Mouse (Mus musculus) liver, embryonic 16.5 days (tissue): ENCODE measurements around the gene Tmc4. TPM values are rescaled to one million over a fixed set of nuclear protein-coding genes. Genes with fewer than 3 reads are reported as not detected.

Source experiments
- ATAC-seq: fragments of 200-750 bp; cut with Nextera tagmentation; 2 replicates; pipeline ENCODE4 v1.8.0; 2017; ENCODE audit warnings: low read depth, mild to moderate bottlenecking, moderate number of reproducible peaks, moderate library complexity
- H3K27ac ChIP-seq: fragments of 300-500 bp; sonication (generic); 2 replicates; pipeline ENCODE4 v1.5.1; 2014; ENCODE audit warnings: mild to moderate bottlenecking, low read length
- H3K27me3 ChIP-seq: fragments of 300-500 bp; sonication (generic); 2 replicates; pipeline ENCODE4 v1.6.1; 2014; ENCODE audit warnings: low read depth, low read length, mixed read lengths; ENCODE audit not compliant: control insufficient read depth, insufficient read depth
- H3K36me3 ChIP-seq: fragments of 300-500 bp; sonication (generic); 2 replicates; pipeline ENCODE4 v1.6.1; 2014; ENCODE audit warnings: mild to moderate bottlenecking; ENCODE audit not compliant: control insufficient read depth, insufficient read depth
- H3K4me1 ChIP-seq: fragments of 300-500 bp; sonication (generic); 2 replicates; pipeline ENCODE4 v1.6.1; 2014; ENCODE audit warnings: low read depth, low read length, mixed read lengths; ENCODE audit not compliant: control insufficient read depth
- H3K4me2 ChIP-seq: fragments of 300-500 bp; sonication (generic); 2 replicates; pipeline ENCODE4 v1.6.1; 2014; ENCODE audit warnings: low read depth, low read length, mixed read lengths
- H3K4me3 ChIP-seq: fragments of 300-500 bp; sonication (generic); 2 replicates; pipeline ENCODE4 v1.5.1; 2014; ENCODE audit warnings: low read depth, mild to moderate bottlenecking, low read length
- H3K9ac ChIP-seq: fragments of 300-500 bp; sonication (generic); 2 replicates; pipeline ENCODE4 v1.6.1; 2014; ENCODE audit warnings: low read depth, low read length
- H3K9me3 ChIP-seq: fragments of 300-500 bp; sonication (generic); replicated peaks from 2 replicates; pipeline ENCODE4 v1.6.1; 2016; ENCODE audit warnings: low read length; ENCODE audit not compliant: control insufficient read depth
- WGBS: fragments of 180-500 bp; shearing (Covaris S2); extraction: QIAGEN DNeasy Blood & Tissue Kit; methylation state at CpG from one replicate; pipeline ENCODE4 v1.1.7; 2014; ENCODE audit not compliant: insufficient replicate concordance; 5-methylcytosine and 5-hydroxymethylcytosine counted together
- polyA plus RNA-seq: library from polyadenylated mRNA; unstranded; fragments of >200 nt; fragmentation: Nextera tagmentation; extraction: Ambion mirVana; gene quantifications from 2 replicates; pipeline ENCODE4 v1.2.1, GENCODE M21; 2015

The Tmc4 gene
- polyA plus RNA-seq, 1 experiment from 2014 or later: 4.6 TPM

DNA sequence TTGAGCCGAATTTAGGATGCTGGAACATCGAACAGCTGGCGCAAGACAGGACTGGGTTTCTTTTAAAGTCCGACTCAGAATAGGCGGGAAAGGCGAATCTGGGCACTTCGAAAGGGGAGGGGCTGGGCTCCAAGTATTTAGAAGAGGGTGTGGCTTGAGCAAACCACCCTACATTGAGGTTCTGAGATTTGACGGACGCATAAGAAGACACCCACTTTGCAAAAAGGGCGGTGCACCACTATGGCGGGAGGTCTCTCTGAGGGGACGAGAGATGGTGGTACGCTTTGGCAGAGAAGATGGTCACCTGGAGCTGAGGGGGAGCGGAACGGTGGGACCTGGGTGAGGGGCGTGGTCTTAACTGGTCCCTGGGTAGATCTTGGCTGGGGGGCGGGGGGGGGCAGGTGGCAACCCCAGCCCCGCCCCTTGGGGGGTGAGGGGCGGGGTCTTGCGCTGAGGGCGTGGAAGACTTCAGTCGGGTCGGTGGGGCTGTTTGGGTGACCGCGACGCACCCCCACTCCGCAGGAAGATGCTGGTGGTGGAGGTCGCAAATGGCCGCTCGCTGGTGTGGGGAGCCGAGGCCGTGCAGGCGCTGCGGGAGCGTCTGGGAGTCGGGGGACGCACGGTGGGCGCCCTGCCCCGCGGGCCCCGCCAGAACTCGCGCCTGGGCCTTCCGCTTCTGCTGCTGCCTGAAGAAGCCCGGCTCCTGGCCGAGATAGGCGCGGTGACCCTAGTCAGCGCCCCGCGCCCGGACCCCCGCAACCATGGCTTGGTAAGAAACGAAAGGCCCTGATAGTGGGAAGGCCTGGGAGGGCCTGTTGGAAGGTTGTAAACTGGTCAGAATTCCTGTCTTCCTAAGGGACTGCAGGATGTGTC lies 17.0 kb upstream of the Tmc4 start:
- WGBS: under 1% methylated on average over 55 of the region's 55 CpGs
- Histone ChIP-seq H3K4me2 (peak overlapping the region; percentile 99), H3K36me3 (no peaks in the 10 kb centered on the region), H3K4me1 (peaks cover 25% of the 10 kb centered on the region), H3K9ac (peak overlapping the region; percentile 85), H3K27me3 (no peaks in the 10 kb centered on the region), H3K9me3 (no peaks in the 10 kb centered on the region), H3K27ac (peak overlapping the region; percentile 89), H3K4me3 (peak overlapping the region; percentile 80)
- peak; percentile 47 for ATAC-seq

DNA sequence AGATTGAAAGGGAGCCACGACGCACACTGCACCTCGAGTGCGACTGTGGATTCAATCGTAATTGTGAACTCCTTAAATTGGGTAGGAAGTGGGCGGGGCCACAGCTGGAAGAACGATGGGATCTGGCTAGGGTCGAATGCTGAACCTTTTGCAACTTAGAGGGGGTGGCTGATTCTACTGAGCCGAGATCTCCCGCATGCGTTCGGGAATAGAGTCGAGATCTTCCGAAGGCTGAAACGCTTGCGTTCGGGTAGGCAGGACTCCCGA lies 16.4 kb upstream of the Tmc4 start:
- no peak for ATAC-seq
- H3K36me3 ChIP-seq: no peaks in the 10 kb centered on the region
- WGBS: under 1% methylated on average over 18 of the region's 18 CpGs
- peak overlapping the region; percentile 80 for H3K4me3 ChIP-seq
- H3K27ac ChIP-seq: peak overlapping the region; percentile 89
- peaks cover 25% of the 10 kb centered on the region for H3K4me1 ChIP-seq
- no peaks in the 10 kb centered on the region for H3K9me3 ChIP-seq
- H3K27me3 ChIP-seq: no peaks in the 10 kb centered on the region
- H3K9ac ChIP-seq: peak overlapping the region; percentile 85
- peak overlapping the region; percentile 99 for H3K4me2 ChIP-seq

DNA sequence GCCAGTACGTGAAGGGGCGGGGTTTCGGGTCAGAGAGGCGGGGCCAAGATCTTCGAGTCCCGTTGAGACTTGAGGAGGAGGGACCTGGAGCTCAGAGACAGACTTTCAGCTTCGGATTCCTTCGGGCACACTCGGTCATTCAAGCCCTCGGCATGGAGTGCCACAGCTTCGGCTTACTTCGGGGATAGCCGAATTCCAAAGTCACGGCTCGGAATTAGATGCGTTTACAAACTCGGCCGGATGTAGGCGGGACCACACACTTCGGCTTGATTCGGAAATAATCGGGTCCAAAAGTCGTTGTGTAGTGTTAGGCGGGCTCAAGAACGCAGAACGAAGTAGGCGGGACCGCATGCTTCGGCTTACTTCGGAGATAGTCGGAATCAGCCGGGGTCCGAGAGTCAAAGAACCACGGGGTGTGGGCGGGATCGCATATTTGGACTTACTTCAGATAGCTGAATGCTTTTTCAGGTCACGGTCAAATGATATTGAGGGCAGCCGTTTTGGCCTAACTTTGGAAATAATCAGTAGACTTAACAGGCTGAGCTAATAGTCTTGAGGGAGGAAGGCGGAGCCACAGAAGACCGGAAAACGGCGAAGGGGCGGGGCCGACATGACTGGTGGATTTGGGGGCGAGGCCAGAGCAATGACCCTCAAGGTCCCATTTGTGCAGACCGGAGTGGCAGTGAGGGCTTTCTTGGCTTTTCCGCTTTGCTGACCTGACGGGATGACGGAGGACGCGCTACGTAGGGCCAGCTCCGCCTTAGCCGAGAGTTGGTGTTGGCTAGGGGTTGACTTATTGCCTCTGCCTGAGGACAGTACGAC lies 15.8 kb upstream of the Tmc4 start, which contains the start of gene Mboat7:
Gene Mboat7 (minus strand): TSS at position 537 of the 822 bp plus-strand sequence.
- Histone ChIP-seq H3K27ac (peak within 1 kb of the TSS; percentile 89), H3K4me2 (peak within 1 kb of the TSS; percentile 99), H3K9me3 (no peaks in the 10 kb centered on the region), H3K36me3 (no peaks in the 10 kb centered on the region), H3K27me3 (no peaks in the 10 kb centered on the region), H3K4me3 (peak within 1 kb of the TSS; percentile 80), H3K9ac (peak within 1 kb of the TSS; percentile 85), H3K4me1 (peaks cover 25% of the 10 kb centered on the region)
- ATAC-seq: peak; percentile 81
- WGBS: under 1% methylated on average over 55 of the region's 55 CpGs

DNA sequence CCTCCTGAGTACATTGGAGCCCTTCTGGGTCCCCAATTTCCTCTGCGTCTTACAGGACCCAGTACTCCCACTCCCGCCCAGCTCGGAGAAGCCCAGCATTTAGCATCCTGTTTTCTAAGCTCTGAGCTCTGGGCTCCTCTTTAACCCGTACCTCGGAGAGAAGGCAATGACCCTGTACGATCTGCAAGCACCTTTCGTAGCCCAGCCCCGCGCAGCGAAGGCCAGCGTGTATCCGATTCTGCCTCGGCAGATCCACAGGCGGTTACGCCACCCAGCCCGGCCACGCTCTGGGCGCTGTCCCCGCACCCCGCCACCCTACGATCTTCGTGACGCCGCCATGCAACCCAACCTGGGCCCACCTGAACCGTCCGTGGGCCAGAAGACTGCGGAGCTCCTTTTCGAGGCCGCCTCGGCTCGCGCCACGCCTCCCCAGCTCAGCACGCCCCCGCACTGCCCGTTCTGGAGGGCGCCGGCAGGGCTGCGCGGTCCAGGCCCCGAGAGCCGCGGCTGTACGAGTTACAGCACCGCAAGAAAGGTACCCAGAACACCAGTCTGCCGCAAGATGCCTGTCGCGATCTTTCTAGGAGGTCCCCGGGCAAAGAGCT lies 15.1 kb upstream of the Tmc4 start, which contains the start of gene Tsen34:
Gene Tsen34 (plus strand): TSS at position 482 of the 605 bp plus-strand sequence.
- peak within 1 kb of the TSS; percentile 80 for H3K4me3 ChIP-seq
- peak within 1 kb of the TSS; percentile 89 for H3K27ac ChIP-seq
- WGBS: under 1% methylated on average over 49 of the region's 49 CpGs
- no peaks in the 10 kb centered on the region for H3K9me3 ChIP-seq
- peaks cover 25% of the 10 kb centered on the region for H3K4me1 ChIP-seq
- H3K36me3 ChIP-seq: no peaks in the 10 kb centered on the region
- H3K9ac ChIP-seq: peak within 1 kb of the TSS; percentile 85
- H3K27me3 ChIP-seq: no peaks in the 10 kb centered on the region
- ATAC-seq: no peak; the same call in 1 of the 2 replicates
- peak within 1 kb of the TSS; percentile 99 for H3K4me2 ChIP-seq

DNA sequence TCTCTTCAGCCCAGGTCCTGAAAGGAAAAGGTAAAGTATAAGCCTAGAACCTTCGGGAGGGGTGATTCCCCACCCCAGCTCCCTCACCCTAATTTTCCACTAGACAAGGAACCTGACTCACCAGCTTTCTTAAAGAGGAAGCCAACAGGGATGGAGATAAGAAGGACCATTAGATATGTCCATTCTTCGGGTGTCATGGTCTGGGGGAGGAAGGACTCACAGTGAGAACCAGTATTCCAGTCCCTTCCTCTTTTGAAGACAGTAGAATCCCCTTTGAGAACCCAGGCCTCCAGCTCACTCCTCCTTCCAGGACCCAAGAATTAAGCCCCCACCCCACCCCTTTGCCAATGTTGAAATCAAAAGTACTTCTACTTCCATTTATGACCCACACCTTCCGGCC lies 14.6 kb upstream of the Tmc4 start:
- Histone ChIP-seq H3K9ac (peak overlapping the region; percentile 85), H3K27me3 (no peaks in the 10 kb centered on the region), H3K4me2 (peak overlapping the region; percentile 99), H3K9me3 (no peaks in the 10 kb centered on the region), H3K4me3 (peak overlapping the region; percentile 80), H3K36me3 (no peaks in the 10 kb centered on the region), H3K27ac (no peak overlapping the region; the same call in 1 of the 2 replicates), H3K4me1 (peaks cover 25% of the 10 kb centered on the region)
- WGBS: 9% methylated on average over 3 of the region's 3 CpGs
- ATAC-seq: no peak

DNA sequence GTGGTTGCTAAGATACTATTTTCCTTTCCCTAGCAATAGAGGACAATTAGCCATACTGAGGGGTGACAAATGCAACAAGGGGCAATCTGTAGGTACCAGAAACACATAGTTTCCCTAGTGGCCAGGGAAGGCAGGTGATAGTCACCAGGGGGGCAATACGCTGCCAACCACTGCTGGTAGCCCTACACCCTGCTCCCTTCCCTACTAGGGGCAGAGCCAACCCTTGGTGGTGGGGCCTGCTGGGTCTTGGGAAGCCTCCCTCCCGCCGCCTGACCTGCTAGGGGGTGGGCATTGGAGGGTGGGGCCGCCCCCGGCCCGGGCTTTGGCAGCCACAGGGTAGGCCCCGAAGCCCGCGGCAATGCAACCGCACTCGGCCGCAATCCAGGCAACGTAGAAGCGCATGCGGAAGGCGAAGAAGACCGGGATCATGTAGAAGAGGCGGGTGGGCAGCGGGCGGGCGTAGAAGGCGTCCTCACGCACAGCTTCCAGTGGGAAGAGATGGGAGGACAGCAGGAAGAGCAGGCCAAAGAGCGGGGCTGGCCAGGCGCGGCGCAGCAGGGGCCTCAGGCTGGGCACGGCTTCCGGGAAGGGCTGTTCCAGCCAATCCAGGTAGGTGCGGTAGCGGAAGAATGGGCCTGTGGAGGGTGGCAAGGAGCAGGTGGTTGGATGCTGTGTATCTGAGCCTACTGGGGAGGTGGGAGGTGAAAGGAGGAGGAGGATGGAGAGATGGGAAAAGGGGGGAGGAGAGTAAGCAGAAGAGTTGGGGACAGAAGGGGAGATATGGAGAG lies 8.2 kb upstream of the Tmc4 start:
- Histone ChIP-seq H3K27ac (no peak overlapping the region), H3K27me3 (no peaks in the 10 kb centered on the region), H3K9me3 (no peaks in the 10 kb centered on the region), H3K36me3 (no peaks in the 10 kb centered on the region; the same call in 1 of the 2 replicates), H3K4me2 (no peak overlapping the region), H3K9ac (no peak overlapping the region), H3K4me1 (no peaks in the 10 kb centered on the region), H3K4me3 (no peak overlapping the region)
- ATAC-seq: no peak
- WGBS: 79% methylated on average over 31 of the region's 31 CpGs

DNA sequence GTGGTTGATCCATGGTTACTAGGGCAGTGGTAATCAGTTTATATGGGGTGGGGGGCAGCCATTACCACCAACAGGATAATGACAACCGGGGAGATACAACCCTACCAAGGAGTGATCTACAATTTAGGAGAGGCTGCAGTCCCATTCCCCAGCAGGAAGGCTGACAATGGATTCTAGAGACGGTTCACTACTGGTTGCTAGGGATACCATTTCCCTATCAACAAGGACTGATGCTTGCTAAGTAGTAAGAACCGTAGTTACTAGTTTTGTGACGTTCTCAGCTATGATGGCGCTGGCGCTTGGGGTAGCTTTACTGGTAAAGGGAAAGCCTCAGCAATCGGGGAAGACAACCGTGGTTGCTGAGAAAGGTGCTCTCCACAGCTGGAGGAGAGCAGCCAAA lies 7.3 kb upstream of the Tmc4 start:
- H3K9me3 ChIP-seq: no peaks in the 10 kb centered on the region
- no peak overlapping the region for H3K27ac ChIP-seq
- H3K4me3 ChIP-seq: no peak overlapping the region
- no peaks in the 10 kb centered on the region; the same call in 1 of the 2 replicates for H3K36me3 ChIP-seq
- no peak overlapping the region for H3K9ac ChIP-seq
- ATAC-seq: no peak
- 82% methylated on average over 8 of the region's 8 CpGs for WGBS
- H3K4me1 ChIP-seq: no peaks in the 10 kb centered on the region
- H3K4me2 ChIP-seq: no peak overlapping the region
- no peaks in the 10 kb centered on the region for H3K27me3 ChIP-seq

DNA sequence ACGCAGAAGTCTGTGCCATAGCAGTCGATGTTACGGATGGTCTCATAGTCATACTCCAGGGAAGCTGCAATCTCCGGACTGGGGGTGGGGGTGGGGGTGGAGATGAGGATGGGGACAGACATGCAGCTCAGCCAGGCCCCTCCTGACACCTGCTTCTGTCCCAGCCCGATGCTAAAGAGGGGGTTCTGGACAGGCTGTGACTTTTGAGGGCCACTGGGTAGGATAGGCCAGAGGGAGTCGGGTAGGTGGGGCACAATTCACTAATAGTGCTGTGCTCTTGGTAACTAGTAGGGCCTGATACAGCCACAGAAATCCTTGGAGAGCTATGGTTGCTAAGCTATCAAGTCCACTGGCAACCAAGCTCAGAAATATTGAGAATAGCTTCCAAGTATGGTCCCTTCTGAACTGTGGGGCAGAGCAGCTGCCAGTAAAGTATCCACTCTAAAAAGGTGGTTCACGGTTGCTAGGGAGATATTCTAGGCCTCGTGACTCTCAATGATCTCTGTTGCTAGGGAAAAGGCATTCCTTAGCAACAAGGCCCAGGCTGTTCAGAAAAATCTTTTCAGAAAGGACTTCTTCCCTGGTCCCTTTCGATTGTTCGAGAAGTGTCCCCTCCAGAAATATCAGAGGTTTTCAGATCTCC lies 6.7 kb upstream of the Tmc4 start:
- H3K4me2 ChIP-seq: no peak overlapping the region
- ATAC-seq: no peak
- no peaks in the 10 kb centered on the region for H3K27me3 ChIP-seq
- H3K9ac ChIP-seq: no peak overlapping the region
- no peak overlapping the region for H3K4me3 ChIP-seq
- WGBS: 72% methylated on average over 10 of the region's 10 CpGs
- H3K27ac ChIP-seq: no peak overlapping the region
- no peaks in the 10 kb centered on the region for H3K4me1 ChIP-seq
- H3K9me3 ChIP-seq: no peaks in the 10 kb centered on the region
- H3K36me3 ChIP-seq: no peaks in the 10 kb centered on the region; the same call in 1 of the 2 replicates
